Mouse (Mus musculus): Measurements from ENCODE around the gene Ankrd28.
"Not testable (repeated sequence)": the region's sequence is repeated elsewhere in the genome, so short reads cannot be mapped to it uniquely, and the experiment has no call there.

Ankrd28 gene

GRCm38 (mm10) chr14:31830571-31831369 is at the start of gene Ankrd28:
Gene Ankrd28, minus strand, starts transcription at chr14:31830651.
- peak; percentile 91 to 96 for DNase-seq (ENCODE audit: low spot score in 2 of 2)

GRCm38 (mm10) chr14:31879456-31879855 is 49.0 kb upstream of the Ankrd28 start:
- no peak for DNase-seq (ENCODE audit: low spot score in 2 of 2)

GRCm38 (mm10) chr14:31872130-31872529 is 41.7 kb upstream of the Ankrd28 start:
- no peak for DNase-seq (ENCODE audit: low spot score in 2 of 2)

DNA sequence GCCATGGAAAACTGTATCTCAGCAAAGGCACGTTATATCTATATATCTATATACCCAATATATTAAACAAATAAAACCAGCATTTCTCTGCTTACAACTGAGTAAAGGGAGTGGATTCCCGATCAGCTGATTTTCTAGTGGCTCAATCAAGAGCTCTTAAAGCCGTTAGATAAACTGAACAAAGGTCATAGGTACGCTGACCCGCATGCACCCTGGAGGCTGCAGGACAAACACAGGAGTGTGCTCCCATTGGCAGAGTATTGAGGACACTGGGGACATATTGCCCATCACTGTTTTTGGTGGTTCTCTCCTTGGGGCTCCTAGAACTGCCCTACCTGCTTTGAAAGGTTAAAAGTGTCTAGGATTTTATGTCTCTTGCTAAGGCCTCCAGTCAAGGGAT is 40.0 kb upstream of the Ankrd28 start:
- DNase-seq (ENCODE audit: low spot score in 2 of 2) = no peak

DNA sequence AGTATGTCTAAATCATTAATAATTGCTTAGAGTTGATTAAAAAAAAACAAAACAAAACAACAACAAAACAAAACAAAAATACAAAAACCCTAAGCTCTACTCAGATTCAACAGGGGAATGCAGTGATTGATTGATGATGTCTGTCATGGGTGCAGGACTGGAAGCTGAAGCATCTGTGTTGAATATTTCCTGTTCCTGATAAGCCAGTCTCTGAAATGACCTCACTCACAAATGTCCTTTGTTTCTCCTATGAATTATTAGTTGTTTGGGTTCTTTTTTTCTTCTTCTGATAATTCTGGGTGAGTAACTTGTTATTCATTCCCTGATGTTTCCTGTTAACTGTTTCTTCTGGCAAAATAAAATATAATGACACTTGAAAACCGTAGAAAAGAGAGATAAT is 38.1 kb upstream of the Ankrd28 start:
- DNase-seq (ENCODE audit: low spot score in 2 of 2) = no peak

GRCm38 (mm10) chr14:31866366-31866765 is 35.9 kb upstream of the Ankrd28 start:
- DNase-seq (ENCODE audit: low spot score in 2 of 2) = not testable (repeated sequence)

DNA sequence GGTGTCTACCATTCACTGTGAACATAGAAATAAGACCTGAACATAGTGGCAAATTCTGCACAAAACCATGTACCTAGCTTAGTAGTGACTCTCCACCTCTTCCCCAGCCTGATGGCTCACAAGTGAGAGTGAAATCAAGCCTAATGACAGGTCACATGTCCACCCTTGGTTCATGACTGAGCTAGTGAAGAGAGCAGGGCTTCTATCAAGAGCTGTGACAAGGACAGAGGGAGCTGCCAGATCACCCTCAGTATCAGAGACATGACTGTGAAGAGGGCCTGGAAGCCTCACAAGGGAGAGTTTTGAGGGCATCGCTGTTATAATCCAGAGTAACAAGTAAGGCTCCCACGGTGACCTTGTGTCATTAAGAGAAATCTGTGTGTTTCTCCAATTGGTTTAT is 28.2 kb upstream of the Ankrd28 start:
- DNase-seq (ENCODE audit: low spot score in 2 of 2) = no peak

DNA sequence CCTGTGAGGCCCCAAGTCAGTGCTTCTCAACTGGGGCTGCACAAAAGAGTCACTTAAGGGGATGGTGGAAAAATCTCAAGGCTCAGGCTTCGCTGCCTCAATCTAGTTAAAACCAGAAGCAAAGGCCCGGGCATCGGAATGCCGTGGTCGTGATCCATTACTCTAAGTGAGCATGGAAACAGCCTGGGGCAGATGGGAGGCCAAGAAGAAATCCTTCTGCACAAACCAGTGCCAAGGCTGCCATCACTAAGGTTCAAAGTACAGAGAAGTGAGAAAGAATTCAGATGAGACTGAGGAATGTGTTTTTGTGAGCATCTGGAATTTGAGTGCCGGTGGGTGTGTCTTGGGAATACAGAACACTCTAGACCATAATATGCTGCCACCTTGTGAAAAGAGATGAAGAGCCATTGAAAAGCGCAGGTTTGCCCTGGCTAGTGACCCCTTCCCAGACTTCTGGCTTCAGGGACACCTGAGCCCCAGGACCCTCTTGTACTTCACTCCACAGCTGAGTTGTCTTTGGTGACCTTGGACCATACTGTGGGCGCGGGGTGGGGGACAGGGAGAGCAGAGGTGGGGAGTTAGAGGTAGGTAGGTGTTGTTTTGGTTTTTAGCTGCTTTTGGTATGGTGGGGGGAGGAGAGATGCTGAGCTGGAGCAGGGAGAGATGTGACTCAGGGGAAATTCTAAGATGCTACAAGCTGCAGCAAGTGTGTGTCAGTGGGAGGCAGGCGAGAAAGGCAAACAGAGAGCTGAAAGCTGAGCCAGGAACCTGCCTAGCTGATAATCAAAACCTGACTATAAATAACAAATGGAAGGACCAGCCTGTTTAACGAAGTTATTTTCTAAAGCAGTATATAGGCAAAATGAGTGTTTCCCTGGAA is 26.9 kb upstream of the Ankrd28 start:
- DNase-seq (ENCODE audit: low spot score in 2 of 2) = no peak

DNA sequence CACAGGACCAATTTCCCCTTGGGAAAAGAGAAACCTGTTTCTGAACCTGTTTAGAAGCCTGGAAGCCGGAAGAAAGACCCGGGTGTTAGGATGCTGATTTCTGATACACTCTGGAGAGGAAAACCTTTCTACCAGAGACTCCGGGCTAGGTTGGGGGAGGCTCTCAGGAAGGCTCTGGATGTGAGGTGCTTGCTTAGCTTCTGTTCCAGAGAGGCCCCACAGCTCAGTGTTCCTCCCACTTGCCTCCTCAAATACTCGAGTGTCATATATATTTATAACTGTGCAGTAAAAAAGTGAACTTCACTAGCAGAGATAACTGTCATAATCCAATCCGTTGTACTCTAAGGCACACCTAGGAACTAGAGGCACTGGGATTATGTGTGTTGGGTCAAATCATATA is 25.6 kb upstream of the Ankrd28 start:
- no peak for DNase-seq (ENCODE audit: low spot score in 2 of 2)

- no peak for DNase-seq (ENCODE audit: low spot score in 2 of 2)
Measured at GRCm38 (mm10) chr14:31854667-31855066, 24.2 kb upstream of the Ankrd28 start.

DNA sequence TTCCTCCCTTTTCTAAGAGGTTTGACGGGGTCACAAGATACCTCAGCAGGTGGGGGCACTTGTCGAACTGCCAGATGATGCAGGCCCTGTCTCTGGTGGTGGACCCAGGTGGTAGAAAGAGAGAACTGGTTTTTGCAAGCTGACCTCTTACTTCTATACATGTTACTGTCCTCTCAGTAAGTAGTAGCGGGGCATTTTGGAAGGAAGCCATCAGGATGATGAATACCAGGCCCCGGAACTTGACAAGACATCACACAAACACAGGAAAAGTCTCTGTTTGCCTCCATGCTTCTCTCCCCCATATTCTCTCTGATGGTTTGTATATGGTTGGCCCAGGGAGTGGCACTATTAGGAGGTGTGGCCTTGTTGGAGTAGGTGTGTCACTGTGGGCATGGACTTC is 13.1 kb upstream of the Ankrd28 start:
- no peak for DNase-seq (ENCODE audit: low spot score in 2 of 2)

GRCm38 (mm10) chr14:31832022-31832421 is 1.6 kb upstream of the Ankrd28 start:
- no peak for DNase-seq (ENCODE audit: low spot score in 2 of 2)

DNA sequence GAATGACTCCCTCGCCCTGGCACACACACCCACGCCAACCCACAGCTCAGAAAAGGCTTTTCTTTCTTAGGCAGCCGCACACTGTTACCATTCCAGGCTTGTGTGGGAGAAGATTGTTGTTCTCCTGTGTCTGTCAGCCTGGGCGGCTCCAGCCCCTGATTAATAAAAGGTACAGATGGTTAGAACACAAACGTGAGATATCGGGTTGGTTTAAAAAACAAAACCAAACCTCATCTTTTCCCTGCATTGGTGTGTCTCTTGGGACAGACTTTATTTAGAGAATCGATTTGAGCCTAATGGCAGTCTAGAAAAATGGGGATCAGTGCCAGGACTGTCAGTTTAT is 890 bp upstream of the Ankrd28 start:
- DNase-seq (ENCODE audit: low spot score in 2 of 2) = peak in 1 of 2 experiments; percentile 17

DNA sequence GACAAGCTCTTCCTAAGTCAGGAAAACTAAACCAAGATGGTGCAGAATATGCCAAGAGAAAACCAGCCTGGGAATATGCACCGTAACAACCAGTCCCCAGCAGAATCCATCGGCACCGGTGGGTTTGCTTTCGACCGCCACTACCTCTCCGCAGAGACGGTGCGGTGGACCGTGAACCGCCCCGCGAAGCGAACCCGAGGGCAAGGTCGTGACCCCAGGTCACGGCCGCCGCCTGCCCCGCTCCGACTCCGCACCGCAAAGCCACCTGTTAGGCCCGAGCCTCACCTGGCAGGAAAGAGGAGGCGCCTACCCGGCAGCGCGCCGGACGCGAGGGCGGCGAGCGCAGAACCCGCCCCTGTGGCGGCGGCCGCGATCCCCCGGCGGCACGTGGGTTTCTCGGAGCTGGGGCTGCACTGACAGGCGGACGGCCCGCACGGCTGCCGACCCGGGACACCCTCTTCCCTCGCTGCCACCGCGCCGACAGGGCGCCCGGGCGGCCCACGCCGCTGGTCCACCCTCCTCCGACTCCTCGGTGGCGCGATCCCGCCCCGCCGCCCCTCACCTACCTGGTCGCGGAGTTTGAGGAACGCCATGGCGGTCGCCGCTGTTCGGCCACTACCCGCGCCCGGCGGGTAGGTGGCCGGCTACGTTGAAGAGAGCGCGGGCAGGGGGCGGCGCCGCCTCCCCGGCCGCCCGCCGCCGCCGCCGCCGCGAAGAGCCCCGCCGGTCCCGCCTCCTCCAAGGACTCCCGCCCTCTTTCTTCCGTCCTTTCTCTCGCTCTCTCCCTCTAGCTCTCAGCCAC is 489 bp downstream of the Ankrd28 start:
- peak; percentile 63 to 69 for DNase-seq (ENCODE audit: low spot score in 2 of 2)

DNA sequence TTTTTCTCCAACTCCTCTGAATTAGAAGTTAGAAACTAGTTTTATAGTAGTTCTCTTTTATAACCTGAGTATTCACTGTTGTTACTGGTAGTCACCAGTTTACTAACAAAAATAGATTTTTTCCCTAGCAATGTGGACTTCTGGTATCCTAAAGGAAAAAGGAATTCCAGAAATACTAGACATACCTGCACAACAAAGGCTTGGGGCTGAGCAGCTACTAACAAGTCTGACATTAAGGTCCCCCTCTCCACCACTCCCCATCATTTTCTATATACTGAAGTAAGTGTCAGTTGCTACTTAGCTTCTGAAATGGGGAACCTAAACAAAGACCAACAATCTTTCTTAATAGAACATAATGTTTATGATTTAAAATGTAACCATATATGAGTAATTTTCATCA is 3.2 kb downstream of the Ankrd28 start:
- no peak for DNase-seq (ENCODE audit: low spot score in 2 of 2)

GRCm38 (mm10) chr14:31809942-31810341 is 20.5 kb downstream of the Ankrd28 start:
- no peak for DNase-seq (ENCODE audit: low spot score in 2 of 2)

- no peak for DNase-seq (ENCODE audit: low spot score in 2 of 2)
Measured at GRCm38 (mm10) chr14:31803791-31804190, 26.7 kb downstream of the Ankrd28 start.

GRCm38 (mm10) chr14:31800976-31801375 is 29.5 kb downstream of the Ankrd28 start:
- no peak for DNase-seq (ENCODE audit: low spot score in 2 of 2)

DNA sequence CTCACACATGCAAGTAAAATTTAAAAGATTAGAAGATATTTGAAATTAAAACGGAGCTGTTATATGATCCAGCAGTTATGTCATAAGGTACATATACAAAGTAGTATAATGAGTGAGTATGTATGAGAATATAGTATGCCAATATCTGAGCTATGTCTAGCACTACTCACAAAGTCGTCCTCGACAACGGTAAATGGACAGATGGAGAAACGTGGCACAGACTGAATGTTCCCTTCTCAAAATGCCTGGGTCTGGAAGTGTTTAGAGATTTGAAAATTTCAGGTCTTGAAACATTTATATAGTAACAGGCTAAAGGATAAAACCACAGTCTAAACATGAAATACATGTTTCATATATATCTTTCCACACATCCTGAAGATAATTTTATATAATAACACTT is 30.0 kb downstream of the Ankrd28 start:
- DNase-seq (ENCODE audit: low spot score in 2 of 2) = no peak

GRCm38 (mm10) chr14:31798937-31799336 is 31.5 kb downstream of the Ankrd28 start:
- DNase-seq (ENCODE audit: low spot score in 2 of 2) = no peak

- no peak for DNase-seq (ENCODE audit: low spot score in 2 of 2)
Measured at GRCm38 (mm10) chr14:31795535-31795934, 34.9 kb downstream of the Ankrd28 start.

- DNase-seq (ENCODE audit: low spot score in 2 of 2) = no peak
Measured at GRCm38 (mm10) chr14:31794776-31795126, 35.7 kb downstream of the Ankrd28 start.
